Comparison of ENCODE assay signal across 8 mouse cellular contexts in genomic region chr2:32137667-32138266, GRCm38 (mm10). TPM values are rescaled to one million over a fixed set of nuclear protein-coding genes. Genes with fewer than 3 reads are reported as not detected.
DNase-seq lines count a peak whose midpoint lies in the region; ATAC-seq and TF ChIP-seq lines count a peak whose summit lies in the region.

No protein-coding gene starts in this region.

- peak; percentile 96; the same call in 1 of the 2 replicates for TF ChIP-seq POLR2A in bone marrow, adult 2 months (IDR thresholded peaks at IDR 0.05; ENCODE audit: borderline replicate concordance, control insufficient read depth, low read depth, low read length)
- TF ChIP-seq POLR2A in limb, embryonic 14.5 days (IDR thresholded peaks at IDR 0.05; ENCODE audit: borderline replicate concordance, extremely low read depth, insufficient read depth, insufficient read length): peak; percentile 89; the same call in 1 of the 2 replicates

- DNase-seq in 416B (ENCODE audit: low read depth): peak; percentile 100
- peak; percentile 98 for DNase-seq in heart, adult 8-10 months (ENCODE audit: low spot score)
- peak; percentile 98 for DNase-seq in kidney, adult 9 months
- DNase-seq in limb, embryonic 14.5 days (ENCODE audit: low spot score): peak; percentile 98
- DNase-seq in midbrain, postnatal 0 days (ENCODE audit: low spot score): peak; percentile 99
- peak; percentile 95 to 97 for DNase-seq in spleen, postnatal 14 days (ENCODE audit: low spot score in 2 of 2)

- under 1% methylated on average over 40 of the region's 40 CpGs for WGBS in bone marrow, adult 2 months
- WGBS in embryonic facial prominence, embryonic 15.5 days: under 1% methylated on average over 40 of the region's 40 CpGs
- WGBS in limb, embryonic 14.5 days: 0% methylated on average over 40 of the region's 40 CpGs
- WGBS in midbrain, postnatal 0 days: under 1% methylated on average over 40 of the region's 40 CpGs

- peak; percentile 95 for ATAC-seq in embryonic facial prominence, embryonic 15.5 days (ENCODE audit: insufficient number of reproducible peaks, low FRiP score, low TSS enrichment, low read depth)
- ATAC-seq in limb, embryonic 14.5 days (ENCODE audit: low FRiP score, low read depth): peak; percentile 95
- peak; percentile 93 for ATAC-seq in midbrain, postnatal 0 days (ENCODE audit: low FRiP score)

- peak overlapping the region; percentile 89 for H3K27ac ChIP-seq in bone marrow, adult 2 months (ENCODE audit: control insufficient read depth, insufficient read depth, low read depth, low read length, poor library complexity)
- peak overlapping the region; percentile 94 for H3K27ac ChIP-seq in embryonic facial prominence, embryonic 15.5 days (replicated peaks)
- H3K27ac ChIP-seq in limb, embryonic 14.5 days (replicated peaks; ENCODE audit: low read depth, low read length): peak overlapping the region; percentile 87
- H3K27ac ChIP-seq in midbrain, postnatal 0 days (ENCODE audit: low read depth, low read length): peak overlapping the region; percentile 91

- peak overlapping the region; percentile 81 for H3K4me3 ChIP-seq in bone marrow, adult 2 months (replicated peaks; ENCODE audit: control insufficient read depth, low read depth, low read length)
- H3K4me3 ChIP-seq in embryonic facial prominence, embryonic 15.5 days (replicated peaks): peak overlapping the region; percentile 69
- H3K4me3 ChIP-seq in limb, embryonic 14.5 days (replicated peaks; ENCODE audit: low read length): peak overlapping the region; percentile 63
- H3K4me3 ChIP-seq in midbrain, postnatal 0 days (ENCODE audit: low read depth, low read length): peak overlapping the region; percentile 47

- H3K27me3 ChIP-seq in embryonic facial prominence, embryonic 15.5 days: no peaks in the 10 kb centered on the region
- no peaks in the 10 kb centered on the region for H3K27me3 ChIP-seq in limb, embryonic 14.5 days (ENCODE audit: control insufficient read depth, insufficient read depth, low read length)
- H3K27me3 ChIP-seq in midbrain, postnatal 0 days (ENCODE audit: insufficient read depth, low read length): no peaks in the 10 kb centered on the region

- H3K9ac ChIP-seq in embryonic facial prominence, embryonic 15.5 days: peak overlapping the region; percentile 47
- peak overlapping the region; percentile 73 for H3K9ac ChIP-seq in limb, embryonic 14.5 days (ENCODE audit: low read depth, low read length, severe bottlenecking)
- peak overlapping the region; percentile 60 for H3K9ac ChIP-seq in midbrain, postnatal 0 days (replicated peaks; ENCODE audit: low read length, poor library complexity, severe bottlenecking)

- peak overlapping the region; percentile 76 for H3K4me2 ChIP-seq in embryonic facial prominence, embryonic 15.5 days (replicated peaks)
- peak overlapping the region; percentile 95 for H3K4me2 ChIP-seq in limb, embryonic 14.5 days (replicated peaks; ENCODE audit: low read depth, low read length, severe bottlenecking)
- H3K4me2 ChIP-seq in midbrain, postnatal 0 days (ENCODE audit: low read depth, low read length, poor library complexity, severe bottlenecking): peak overlapping the region; percentile 84

- H3K4me1 ChIP-seq in bone marrow, adult 2 months (ENCODE audit: control insufficient read depth, insufficient read depth, low read length): peaks cover 1% of the 10 kb centered on the region; the same call in 1 of the 2 replicates
- peaks cover 5% of the 10 kb centered on the region; the same call in 1 of the 2 replicates for H3K4me1 ChIP-seq in embryonic facial prominence, embryonic 15.5 days
- H3K4me1 ChIP-seq in limb, embryonic 14.5 days (ENCODE audit: control insufficient read depth, insufficient read depth, low read length): peaks cover 5% of the 10 kb centered on the region; the same call in 1 of the 2 replicates
- no peaks in the 10 kb centered on the region for H3K4me1 ChIP-seq in midbrain, postnatal 0 days (ENCODE audit: insufficient read depth, low read length)

- H3K9me3 ChIP-seq in embryonic facial prominence, embryonic 15.5 days (replicated peaks): no peaks in the 10 kb centered on the region
- H3K9me3 ChIP-seq in limb, embryonic 14.5 days (ENCODE audit: control insufficient read depth, low read length): no peaks in the 10 kb centered on the region
- no peaks in the 10 kb centered on the region for H3K9me3 ChIP-seq in midbrain, postnatal 0 days (ENCODE audit: low read length)

- TF ChIP-seq CTCF in bone marrow, adult 2 months (IDR thresholded peaks at IDR 0.05; ENCODE audit: control insufficient read depth, insufficient read depth, low read length): no peak
- no peak for TF ChIP-seq CTCF in midbrain, postnatal 0 days (IDR thresholded peaks at IDR 0.05)

- H3K36me3 ChIP-seq in embryonic facial prominence, embryonic 15.5 days: no peaks in the 10 kb centered on the region
- no peaks in the 10 kb centered on the region for H3K36me3 ChIP-seq in limb, embryonic 14.5 days (ENCODE audit: control insufficient read depth, insufficient read depth, low read length)
- H3K36me3 ChIP-seq in midbrain, postnatal 0 days (ENCODE audit: insufficient read depth, low read length): no peaks in the 10 kb centered on the region; the same call in 1 of the 2 replicates

RNA-seq across cellular contexts. Expression of gene Prrc2b, which starts 13.1 kb away (rescaled TPM):
- polyA plus RNA-seq in bone marrow, adult 2 months (2011; ENCODE audit: insufficient read depth, insufficient read length, low replicate concordance, missing spikeins): 32.3 and 44.5 TPM in 2 replicates
- 54.0 and 56.2 TPM in 2 replicates for polyA plus RNA-seq in embryonic facial prominence, embryonic 15.5 days (2015; fragmentation: Nextera tagmentation; extraction: Ambion mirVana)
- 10 to 100 TPM; 83.5 to 94.1 (median 89.2) TPM for total RNA-seq in heart, adult 8-10 months (2022)
- 74.6 and 92.4 TPM in 2 replicates for polyA plus RNA-seq in limb, embryonic 14.5 days (2012; rRNA removed)
- polyA plus RNA-seq in limb, embryonic 14.5 days (2014; fragmentation: Nextera tagmentation; extraction: Ambion mirVana): 78.2 and 78.3 TPM in 2 replicates
- 164 and 215 TPM in 2 replicates for total RNA-seq in midbrain, postnatal 0 days (2014; rRNA removed)
- 51.5 and 65.9 TPM in 2 replicates for polyA plus RNA-seq in midbrain, postnatal 0 days (2015; fragmentation: Nextera tagmentation; extraction: Ambion mirVana)

RNA-seq across cellular contexts. Expression of gene Plpp7, which starts 42.4 kb away (rescaled TPM):
- polyA plus RNA-seq in bone marrow, adult 2 months (2011; ENCODE audit: insufficient read depth, insufficient read length, low replicate concordance, missing spikeins): not detected in 2 replicates
- 9.4 and 10.0 TPM in 2 replicates for polyA plus RNA-seq in embryonic facial prominence, embryonic 15.5 days (2015; fragmentation: Nextera tagmentation; extraction: Ambion mirVana)
- total RNA-seq in heart, adult 8-10 months (2022): 10 to 100 TPM; 34.7 to 48.9 (median 42.6) TPM
- 11.7 and 15.1 TPM in 2 replicates for polyA plus RNA-seq in limb, embryonic 14.5 days (2012; rRNA removed)
- polyA plus RNA-seq in limb, embryonic 14.5 days (2014; fragmentation: Nextera tagmentation; extraction: Ambion mirVana): 8.9 and 10.0 TPM in 2 replicates
- 31.2 and 47.0 TPM in 2 replicates for total RNA-seq in midbrain, postnatal 0 days (2014; rRNA removed)
- polyA plus RNA-seq in midbrain, postnatal 0 days (2015; fragmentation: Nextera tagmentation; extraction: Ambion mirVana): 24.9 and 29.0 TPM in 2 replicates

RNA-seq across cellular contexts. Expression of gene Fam78a, which starts 53.1 kb away (rescaled TPM):
- 11.4 and 12.5 TPM in 2 replicates for polyA plus RNA-seq in bone marrow, adult 2 months (2011; ENCODE audit: insufficient read depth, insufficient read length, low replicate concordance, missing spikeins)
- polyA plus RNA-seq in embryonic facial prominence, embryonic 15.5 days (2015; fragmentation: Nextera tagmentation; extraction: Ambion mirVana): 3.9 and 6.0 TPM in 2 replicates
- 10 to 100 TPM; 12.7 to 26.1 (median 16.3) TPM for total RNA-seq in heart, adult 8-10 months (2022)
- polyA plus RNA-seq in limb, embryonic 14.5 days (2012; rRNA removed): 6.4 and 6.6 TPM in 2 replicates
- polyA plus RNA-seq in limb, embryonic 14.5 days (2014; fragmentation: Nextera tagmentation; extraction: Ambion mirVana): 5.1 and 5.9 TPM in 2 replicates
- 0.77 and 0.85 TPM in 2 replicates for total RNA-seq in midbrain, postnatal 0 days (2014; rRNA removed)
- 0.35 and 0.93 TPM in 2 replicates for polyA plus RNA-seq in midbrain, postnatal 0 days (2015; fragmentation: Nextera tagmentation; extraction: Ambion mirVana)

Comparison
In these comparisons a context has a peak if more than half of its experiments do, and no peak if none do; other contexts are left out.
1. Peak in every context shown above with its lines: DNase-seq, ATAC-seq, H3K4me3 ChIP-seq and H3K27ac ChIP-seq.